Mouse (Mus musculus): ENCODE data around the gene Otog.

DNA sequence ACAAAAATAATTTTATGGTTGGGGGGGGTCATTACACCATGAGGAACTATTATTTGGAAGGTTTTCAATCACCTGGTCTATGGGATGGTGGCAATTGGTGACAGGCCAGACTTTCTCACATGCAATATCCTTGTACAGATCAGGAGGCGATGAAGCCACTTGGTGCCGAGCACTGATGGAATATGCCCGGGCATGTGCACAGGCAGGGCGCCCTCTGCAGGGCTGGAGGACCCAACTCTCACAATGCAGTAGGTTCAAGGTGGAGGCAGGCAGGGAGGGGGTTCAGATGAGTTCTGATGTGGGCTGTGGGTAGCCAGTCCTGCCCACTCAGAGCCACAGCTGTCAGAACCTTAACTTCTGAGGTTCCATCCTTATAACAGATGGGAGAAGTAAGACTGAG lies 11.1 kb downstream of the Otog start:
- TF ChIP-seq EP300 (IDR thresholded peaks at IDR 0.05) (no peak), CTCF (IDR thresholded peaks at IDR 0.05) (peak; percentile 11; the same call in 1 of the 2 replicates)
